Mouse (Mus musculus) G1E (cell line): ENCODE measurements at regions not wholly inside any gene's neighbourhood (a gene's known extent, or its start where the extent isn't known, plus 50 kb on each side); places are given as distances from the start of the nearest gene placed in this dataset.

Experiments
- CTCF ChIP-seq: IDR thresholded peaks from 2 replicates; pipeline ENCODE4 v1.5.1; 2012; ENCODE audit warnings: low read depth, low read length, inconsistent platforms, mixed read lengths
- GATA1 ChIP-seq: IDR thresholded peaks from 2 replicates; pipeline ENCODE4 v1.6.1; 2012; ENCODE audit warnings: borderline replicate concordance, low read length, inconsistent platforms, mixed read lengths
- GATA2 ChIP-seq: IDR thresholded peaks from 2 replicates; pipeline ENCODE4 v1.6.1; 2012; ENCODE audit warnings: low read depth, low read length, inconsistent platforms, borderline replicate concordance
- POLR2AphosphoS5 ChIP-seq: IDR thresholded peaks from 2 replicates; pipeline ENCODE4 v1.6.1; 2012; ENCODE audit warnings: low read depth, low read length, inconsistent platforms; ENCODE audit not compliant: insufficient replicate concordance
- TAL1 ChIP-seq: conservative IDR thresholded peaks from 2 replicates; pipeline ENCODE4 v1.6.1; 2012; ENCODE audit warnings: low read depth, low read length, inconsistent platforms, mixed read lengths

DNA sequence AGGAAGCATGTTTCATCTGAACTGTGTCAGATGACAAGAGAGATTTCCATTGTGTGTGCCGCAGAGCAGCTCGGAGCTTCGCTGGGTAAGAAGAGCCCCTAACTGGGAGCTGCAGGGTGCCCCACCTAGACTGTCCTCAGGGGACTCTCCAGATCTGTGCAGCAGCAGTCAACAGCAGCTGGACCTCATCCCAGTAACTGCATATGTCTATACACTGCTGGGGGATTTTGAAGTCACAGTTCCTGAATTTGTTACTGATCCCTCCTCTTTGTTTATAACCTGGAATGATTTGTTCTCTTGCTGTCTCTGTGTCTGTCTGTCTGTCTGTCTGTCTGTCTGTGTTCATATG is 249.6 kb downstream of the Ttll7 start:
- TF ChIP-seq CTCF (no peak), POLR2AphosphoS5 (no peak), GATA1 (no peak), TAL1 (no peak), GATA2 (no peak)
